Mouse (Mus musculus) limb, embryonic 10.5 days (tissue): ENCODE results near the gene Spsb1. TPM values are rescaled to one million over a fixed set of nuclear protein-coding genes. Genes with fewer than 3 reads are reported as not detected.

Experiments
- DNase-seq: peaks from one replicate; pipeline ENCODE4 v3.0.0-alpha.2; 2017; ENCODE audit warnings: low spot score
- H3K27ac ChIP-seq: fragments of 300-500 bp; sonication (generic); 2 replicates; pipeline ENCODE4 v1.5.1; 2016; ENCODE audit warnings: mild to moderate bottlenecking
- H3K27me3 ChIP-seq: fragments of 300-500 bp; sonication (generic); 2 replicates; pipeline ENCODE4 v1.6.1; 2016; ENCODE audit warnings: low read depth, mild to moderate bottlenecking; ENCODE audit not compliant: poor library complexity, severe bottlenecking
- H3K36me3 ChIP-seq: fragments of 300-500 bp; sonication (generic); 2 replicates; pipeline ENCODE4 v1.6.1; 2016; ENCODE audit warnings: mild to moderate bottlenecking, moderate library complexity
- H3K4me1 ChIP-seq: fragments of 300-500 bp; sonication (generic); 2 replicates; pipeline ENCODE4 v1.6.1; 2016
- H3K4me3 ChIP-seq: fragments of 300-500 bp; sonication (generic); 2 replicates; pipeline ENCODE4 v1.5.1; 2016; ENCODE audit warnings: mild to moderate bottlenecking, moderate library complexity
- H3K9me3 ChIP-seq: fragments of 300-500 bp; sonication (generic); replicated peaks from 2 replicates; pipeline ENCODE4 v1.6.1; 2016; ENCODE audit warnings: mild to moderate bottlenecking
- WGBS: fragments of 180-500 bp; shearing (Covaris S2); methylation state at CpG from one replicate; pipeline ENCODE4 v1.1.7; 2016; 5-methylcytosine and 5-hydroxymethylcytosine counted together
- polyA plus RNA-seq: library from polyadenylated mRNA; unstranded; fragments of >200 nt; fragmentation: Nextera tagmentation; extraction: Ambion mirVana; gene quantifications from 2 replicates; pipeline ENCODE4 v1.2.1, GENCODE M21; 2016

Spsb1 gene
- polyA plus RNA-seq, 1 experiment from 2014 or later, result 18.8 TPM

GRCm38 (mm10) chr4:149868009-149868408 is 86.8 kb downstream of the Spsb1 start:
- Histone ChIP-seq H3K27ac (peak overlapping the region; percentile 53; the same call in 1 of the 2 replicates), H3K4me3 (no peak overlapping the region), H3K4me1 (peaks cover 49% of the 10 kb centered on the region), H3K9me3 (no peaks in the 10 kb centered on the region), H3K36me3 (no peaks in the 10 kb centered on the region), H3K27me3 (no peaks in the 10 kb centered on the region)
- WGBS, result 79% methylated on average over 9 of the region's 9 CpGs
- DNase-seq, result no peak

DNA sequence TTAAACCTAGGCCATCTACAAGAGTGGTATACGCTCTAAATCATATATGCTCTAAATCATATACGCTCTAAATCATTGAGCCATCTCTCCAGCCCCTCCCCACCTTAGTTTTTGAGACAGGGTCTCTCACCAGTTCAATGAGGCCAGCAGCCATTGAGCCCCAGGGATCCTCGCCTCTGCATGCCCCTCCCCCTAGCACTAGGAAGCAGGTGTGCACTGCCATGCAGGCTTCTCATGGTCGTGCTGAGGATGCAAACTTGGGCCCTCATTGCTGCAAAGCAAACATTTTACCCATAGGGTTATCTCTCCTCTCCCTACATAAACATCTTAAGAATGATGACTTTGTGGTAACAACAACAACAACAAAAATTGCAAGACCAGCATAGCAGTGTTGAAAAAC is 87.5 kb downstream of the Spsb1 start:
- Histone ChIP-seq H3K4me1 (peaks cover 45% of the 10 kb centered on the region), H3K4me3 (no peak overlapping the region), H3K9me3 (no peaks in the 10 kb centered on the region), H3K36me3 (no peaks in the 10 kb centered on the region), H3K27me3 (no peaks in the 10 kb centered on the region), H3K27ac (no peak overlapping the region)
- 69% methylated on average over 4 of the region's 4 CpGs for WGBS
- DNase-seq, result no peak

DNA sequence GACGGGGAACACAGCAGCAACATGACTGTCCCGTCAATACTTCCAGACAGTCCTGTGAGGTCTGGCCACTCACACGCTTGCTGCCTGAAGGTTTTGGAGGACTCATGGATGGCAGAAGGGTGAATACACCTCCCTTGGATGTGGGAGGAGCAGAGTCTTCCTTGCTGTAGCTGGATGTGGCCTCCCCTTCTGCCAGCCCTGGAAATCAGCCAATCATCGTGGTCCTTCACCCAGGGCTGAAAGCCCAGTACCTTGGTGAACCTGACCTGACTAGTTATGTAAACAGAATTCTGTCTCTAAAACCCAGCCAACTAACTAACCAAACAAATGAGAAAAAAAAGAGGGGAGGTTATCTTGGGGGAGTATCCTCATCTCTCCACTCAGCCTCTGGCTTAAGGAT is 90.4 kb downstream of the Spsb1 start:
- Histone ChIP-seq H3K4me1 (peaks cover 30% of the 10 kb centered on the region; the same call in 1 of the 2 replicates), H3K9me3 (no peaks in the 10 kb centered on the region), H3K36me3 (no peaks in the 10 kb centered on the region), H3K27me3 (no peaks in the 10 kb centered on the region), H3K27ac (peak overlapping the region; percentile 32), H3K4me3 (no peak overlapping the region)
- no peak for DNase-seq
- WGBS, result 83% methylated on average over 4 of the region's 4 CpGs

GRCm38 (mm10) chr4:149863522-149863921 is 91.3 kb downstream of the Spsb1 start:
- Histone ChIP-seq H3K9me3 (no peaks in the 10 kb centered on the region), H3K36me3 (no peaks in the 10 kb centered on the region), H3K4me1 (peaks cover 24% of the 10 kb centered on the region; the same call in 1 of the 2 replicates), H3K4me3 (no peak overlapping the region), H3K27me3 (no peaks in the 10 kb centered on the region), H3K27ac (no peak overlapping the region)
- DNase-seq, result no peak
- 85% methylated on average over 9 of the region's 9 CpGs for WGBS

- Histone ChIP-seq H3K27me3 (no peaks in the 10 kb centered on the region), H3K4me1 (peaks cover 33% of the 10 kb centered on the region), H3K27ac (0 out of 2 replicates have a peak overlapping the region, but pooled peaks have one; percentile 15), H3K36me3 (no peaks in the 10 kb centered on the region), H3K4me3 (no peak overlapping the region), H3K9me3 (no peaks in the 10 kb centered on the region)
- DNase-seq, result no peak
- 91% methylated on average over 6 of the region's 6 CpGs for WGBS
These were observed 94.5 kb downstream of the Spsb1 start for GRCm38 (mm10) chr4:149860393-149860792.

- no peak for DNase-seq
- Histone ChIP-seq H3K27ac (0 out of 2 replicates have a peak overlapping the region, but pooled peaks have one; percentile 15), H3K27me3 (no peaks in the 10 kb centered on the region)
These were observed 96.3 kb downstream of the Spsb1 start for GRCm38 (mm10) chr4:149858584-149858983.

DNA sequence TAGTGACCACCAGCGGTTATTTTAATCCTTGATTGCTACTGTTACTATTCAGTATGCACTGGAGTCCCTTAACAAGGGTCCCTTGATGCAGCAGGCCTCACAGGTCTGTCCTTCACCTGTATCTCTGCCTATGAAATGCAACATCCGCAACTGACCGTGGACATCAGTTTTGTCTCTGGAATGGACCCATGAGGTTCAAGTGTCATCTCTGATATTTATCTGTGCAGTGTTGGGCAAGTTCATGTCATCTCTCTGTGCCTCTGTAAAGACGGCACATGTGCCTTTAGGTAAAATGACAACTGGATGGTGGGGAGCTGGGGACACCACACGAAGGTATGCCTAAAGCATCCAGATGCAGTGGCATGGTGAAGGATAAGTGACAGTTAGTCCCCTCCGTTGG is 96.7 kb downstream of the Spsb1 start:
- DNase-seq, result no peak
- Histone ChIP-seq H3K27me3 (no peaks in the 10 kb centered on the region), H3K4me3 (no peak overlapping the region), H3K36me3 (no peaks in the 10 kb centered on the region), H3K4me1 (peaks cover 36% of the 10 kb centered on the region), H3K27ac (peak overlapping the region; percentile 86; the same call in 1 of the 2 replicates), H3K9me3 (no peaks in the 10 kb centered on the region)
- 89% methylated on average over 6 of the region's 6 CpGs for WGBS

More at GRCm38 (mm10) chr4:149858584-149858983, 96.3 kb downstream of the Spsb1 start:
- H3K36me3 ChIP-seq, result no peaks in the 10 kb centered on the region
- H3K9me3 ChIP-seq, result no peaks in the 10 kb centered on the region
- no peak overlapping the region for H3K4me3 ChIP-seq
- WGBS, result 77% methylated on average over 8 of the region's 8 CpGs
- peaks cover 36% of the 10 kb centered on the region for H3K4me1 ChIP-seq

GRCm38 (mm10) chr4:149857688-149858087 is 97.2 kb downstream of the Spsb1 start:
- WGBS, result 90% methylated on average over 3 of the region's 3 CpGs
- DNase-seq, result no peak

GRCm38 (mm10) chr4:149855892-149856807 is 98.7 kb downstream of the Spsb1 start:
- H3K4me1 ChIP-seq, result peaks cover 36% of the 10 kb centered on the region
- H3K36me3 ChIP-seq, result no peaks in the 10 kb centered on the region
- H3K27ac ChIP-seq, result peak overlapping the region; percentile 86
- WGBS, result 72% methylated on average over 19 of the region's 19 CpGs
- peak; percentile 60 for DNase-seq
- no peaks in the 10 kb centered on the region for H3K27me3 ChIP-seq
- no peaks in the 10 kb centered on the region for H3K9me3 ChIP-seq
- no peak overlapping the region for H3K4me3 ChIP-seq

More at GRCm38 (mm10) chr4:149857688-149858087, 97.2 kb downstream of the Spsb1 start:
- Histone ChIP-seq H3K9me3 (no peaks in the 10 kb centered on the region), H3K4me1 (peaks cover 36% of the 10 kb centered on the region), H3K27ac (peak overlapping the region; percentile 86; the same call in 1 of the 2 replicates), H3K36me3 (no peaks in the 10 kb centered on the region), H3K27me3 (no peaks in the 10 kb centered on the region), H3K4me3 (no peak overlapping the region)

- Histone ChIP-seq H3K4me1 (peaks cover 36% of the 10 kb centered on the region), H3K9me3 (no peaks in the 10 kb centered on the region), H3K4me3 (no peak overlapping the region), H3K36me3 (no peaks in the 10 kb centered on the region), H3K27ac (peak overlapping the region; percentile 86; the same call in 1 of the 2 replicates), H3K27me3 (no peaks in the 10 kb centered on the region)
- WGBS, result 86% methylated on average over 10 of the region's 10 CpGs
- DNase-seq, result no peak
These were observed 99.5 kb downstream of the Spsb1 start for GRCm38 (mm10) chr4:149855180-149855891.

DNA sequence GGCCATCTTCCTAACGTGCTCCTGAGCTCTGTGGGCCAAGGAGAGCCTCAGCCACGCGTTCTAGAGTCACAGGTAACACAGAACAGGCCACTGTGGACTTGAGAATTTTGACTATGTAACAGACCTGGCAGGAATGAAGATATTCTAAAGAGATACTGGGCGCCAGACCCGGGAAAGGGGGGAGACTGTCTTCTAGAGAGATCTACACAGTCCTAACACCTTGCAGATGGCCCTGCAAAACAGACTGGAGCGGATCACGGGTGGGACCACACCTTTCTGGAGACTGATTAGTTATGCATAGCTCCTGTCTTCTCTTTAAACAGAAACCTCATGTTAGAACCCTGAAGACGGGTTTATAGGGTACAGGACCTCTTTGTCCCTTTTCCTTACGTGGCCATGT is 100.1 kb downstream of the Spsb1 start:
- peak overlapping the region; percentile 78 for H3K27ac ChIP-seq
- WGBS, result 64% methylated on average over 9 of the region's 9 CpGs
- H3K4me1 ChIP-seq, result peaks cover 36% of the 10 kb centered on the region
- H3K4me3 ChIP-seq, result peak overlapping the region; percentile 41
- H3K9me3 ChIP-seq, result no peaks in the 10 kb centered on the region
- no peak for DNase-seq
- H3K27me3 ChIP-seq, result no peaks in the 10 kb centered on the region
- H3K36me3 ChIP-seq, result no peaks in the 10 kb centered on the region

DNA sequence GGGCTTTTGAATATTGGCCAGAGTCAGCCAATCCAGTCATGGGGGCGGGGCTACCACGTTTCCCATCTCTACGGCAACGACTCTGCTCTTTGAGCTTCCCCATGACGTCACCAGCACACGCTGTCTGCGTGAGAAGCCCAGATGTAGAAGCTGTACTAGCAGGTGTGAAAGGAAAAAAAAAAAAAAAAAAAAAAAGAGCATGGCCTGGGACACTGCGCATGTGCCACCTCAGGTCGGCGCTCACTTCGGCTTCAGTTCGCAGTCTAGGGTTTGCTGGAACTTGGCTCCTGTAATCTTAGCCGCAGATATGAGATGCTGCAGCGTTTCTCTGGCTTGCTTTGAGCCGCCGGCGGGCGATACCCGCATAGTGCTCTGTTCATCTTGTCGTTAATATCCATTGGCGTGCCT is 100.5 kb downstream of the Spsb1 start:
- Histone ChIP-seq H3K4me3 (peak overlapping the region; percentile 41), H3K27me3 (no peaks in the 10 kb centered on the region)

More for the DNA sequence above, 100.5 kb downstream of the Spsb1 start:
- H3K36me3 ChIP-seq, result no peaks in the 10 kb centered on the region
- peak; percentile 79 for DNase-seq
- H3K4me1 ChIP-seq, result peaks cover 36% of the 10 kb centered on the region
- H3K27ac ChIP-seq, result peak overlapping the region; percentile 78
- H3K9me3 ChIP-seq, result no peaks in the 10 kb centered on the region
- WGBS, result 7% methylated on average over 21 of the region's 21 CpGs
